Mouse (Mus musculus): ENCODE measurements at regions not wholly inside any gene's neighbourhood (a gene's known extent, or its start where the extent isn't known, plus 50 kb on each side); places are given as distances from the start of the nearest gene placed in this dataset.

DNA sequence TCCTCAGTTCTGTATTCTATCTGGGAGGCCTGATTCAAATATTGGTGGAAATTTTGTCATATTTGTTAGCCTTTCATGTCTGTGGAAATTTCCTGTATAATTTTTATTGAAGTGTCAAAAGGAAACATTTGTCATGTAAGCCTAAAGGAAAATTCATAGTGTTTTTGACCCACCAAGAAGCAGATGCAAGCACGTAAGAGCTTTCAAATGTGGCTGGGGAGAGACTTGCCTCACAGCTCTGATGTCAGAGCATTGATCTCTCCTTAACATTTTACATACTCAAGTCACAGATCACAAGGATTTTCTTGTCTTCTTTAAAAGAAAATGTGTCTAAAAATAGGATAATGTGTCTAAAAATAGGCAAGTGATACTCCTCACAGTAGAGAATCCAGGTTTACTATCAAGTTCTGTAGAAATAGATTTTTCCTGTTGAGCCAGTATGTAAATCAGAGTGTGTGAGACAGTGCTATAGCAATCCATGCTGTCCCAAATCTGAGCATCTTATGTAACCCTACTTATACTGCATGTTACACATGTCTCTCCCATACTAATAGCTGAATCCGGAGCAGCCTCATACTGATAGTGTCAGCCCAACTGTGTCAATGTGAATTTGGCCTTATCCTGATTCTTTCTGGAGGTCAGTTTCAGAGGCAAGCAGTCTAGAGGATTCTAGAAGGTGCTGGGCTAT, 110.0 kb upstream of the Runx1 start:
- Histone ChIP-seq H3K27ac (replicated peaks; ENCODE audit: low read depth, low read length) (no peak overlapping the region), H3K27me3 (ENCODE audit: control insufficient read depth, insufficient read depth, low read length) (no peaks in the 10 kb centered on the region), H3K9ac (replicated peaks; ENCODE audit: low read length) (no peak overlapping the region), H3K4me1 (ENCODE audit: control insufficient read depth, insufficient read depth, low read length) (no peaks in the 10 kb centered on the region), H3K4me3 (ENCODE audit: low read depth, low read length) (no peak overlapping the region), H3K4me2 (ENCODE audit: low read depth, low read length) (no peak overlapping the region), H3K36me3 (replicated peaks; ENCODE audit: control insufficient read depth, insufficient read depth, low read depth, low read length) (no peaks in the 10 kb centered on the region), H3K9me3 (replicated peaks; ENCODE audit: control insufficient read depth, low read length) (no peaks in the 10 kb centered on the region)
- 76% methylated on average over 2 of the region's 2 CpGs for WGBS
- ATAC-seq (replicated peaks; ENCODE audit: insufficient number of reproducible peaks, low FRiP score, low TSS enrichment, low read depth) (no peak), DNase-seq (ENCODE audit: low spot score) (no peak)

DNA sequence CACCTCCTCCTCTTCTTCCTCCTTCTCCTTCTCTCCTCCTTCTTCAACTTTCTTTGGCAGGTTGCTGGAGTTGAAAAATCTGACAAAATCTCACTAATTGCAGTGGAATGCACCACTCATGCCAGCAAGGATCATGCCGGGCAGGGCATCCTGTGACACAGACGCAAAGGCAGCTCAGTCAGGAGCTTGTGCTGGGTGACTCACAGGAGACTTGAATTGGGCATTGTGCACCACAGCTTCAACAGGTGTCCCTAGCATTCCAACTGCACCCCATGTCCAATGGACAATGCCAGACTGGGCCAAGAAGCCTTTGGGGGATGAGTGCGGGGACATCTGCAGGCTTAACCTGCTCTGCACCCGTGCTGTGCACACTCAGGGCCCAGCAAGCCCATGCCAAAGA, 104.2 kb upstream of the Runx1 start:
- H3K4me3 ChIP-seq (ENCODE audit: low read depth, low read length): no peak overlapping the region
- DNase-seq (ENCODE audit: low spot score) (no peak), ATAC-seq (replicated peaks; ENCODE audit: insufficient number of reproducible peaks, low FRiP score, low TSS enrichment, low read depth) (no peak)
- H3K9me3 ChIP-seq (replicated peaks; ENCODE audit: control insufficient read depth, low read length): no peaks in the 10 kb centered on the region
- no peaks in the 10 kb centered on the region for H3K4me1 ChIP-seq (ENCODE audit: control insufficient read depth, insufficient read depth, low read length)
- no peak overlapping the region for H3K4me2 ChIP-seq (ENCODE audit: low read depth, low read length)
- 81% methylated on average over 4 of the region's 4 CpGs for WGBS
- no peaks in the 10 kb centered on the region for H3K27me3 ChIP-seq (ENCODE audit: control insufficient read depth, insufficient read depth, low read length)
- H3K36me3 ChIP-seq (replicated peaks; ENCODE audit: control insufficient read depth, insufficient read depth, low read depth, low read length): no peaks in the 10 kb centered on the region
- no peak overlapping the region for H3K27ac ChIP-seq (replicated peaks; ENCODE audit: low read depth, low read length)
- H3K9ac ChIP-seq (replicated peaks; ENCODE audit: low read length): no peak overlapping the region

- Histone ChIP-seq H3K4me3 (ENCODE audit: low read depth, low read length) (no peak overlapping the region), H3K9me3 (replicated peaks; ENCODE audit: control insufficient read depth, low read length) (no peaks in the 10 kb centered on the region), H3K36me3 (replicated peaks; ENCODE audit: control insufficient read depth, insufficient read depth, low read depth, low read length) (no peaks in the 10 kb centered on the region), H3K27ac (replicated peaks; ENCODE audit: low read depth, low read length) (no peak overlapping the region), H3K4me1 (ENCODE audit: control insufficient read depth, insufficient read depth, low read length) (no peaks in the 10 kb centered on the region), H3K27me3 (ENCODE audit: control insufficient read depth, insufficient read depth, low read length) (no peaks in the 10 kb centered on the region), H3K4me2 (ENCODE audit: low read depth, low read length) (no peak overlapping the region), H3K9ac (replicated peaks; ENCODE audit: low read length) (no peak overlapping the region)
- 40% methylated on average over 7 of the region's 7 CpGs for WGBS
- ATAC-seq (replicated peaks; ENCODE audit: insufficient number of reproducible peaks, low FRiP score, low TSS enrichment, low read depth) (peak; percentile 87), DNase-seq (ENCODE audit: low spot score) (peak; percentile 80)
Observed at GRCm38 (mm10) chr16:92928201-92928600, 102.3 kb upstream of the Runx1 start.

GRCm38 (mm10) chr16:92927662-92928061, 101.7 kb upstream of the Runx1 start:
- 20% methylated on average over 2 of the region's 2 CpGs for whole genome bisulfite sequencing
- ATAC-seq (replicated peaks; ENCODE audit: insufficient number of reproducible peaks, low FRiP score, low TSS enrichment, low read depth): 0 out of 2 replicates have a peak, but pooled peaks have one; percentile 52
- peak; percentile 57 for DNase-seq (ENCODE audit: low spot score)

GRCm38 (mm10) chr16:92926853-92927252, 100.9 kb upstream of the Runx1 start:
- H3K9ac ChIP-seq (replicated peaks; ENCODE audit: low read length): no peak overlapping the region
- 82% methylated on average over 5 of the region's 5 CpGs for WGBS
- no peak for DNase-seq (ENCODE audit: low spot score)
- H3K4me1 ChIP-seq (ENCODE audit: control insufficient read depth, insufficient read depth, low read length): no peaks in the 10 kb centered on the region
- no peaks in the 10 kb centered on the region for H3K9me3 ChIP-seq (replicated peaks; ENCODE audit: control insufficient read depth, low read length)
- ATAC-seq (replicated peaks; ENCODE audit: insufficient number of reproducible peaks, low FRiP score, low TSS enrichment, low read depth): no peak
- no peak overlapping the region for H3K27ac ChIP-seq (replicated peaks; ENCODE audit: low read depth, low read length)
- H3K4me2 ChIP-seq (ENCODE audit: low read depth, low read length): no peak overlapping the region
- no peaks in the 10 kb centered on the region for H3K27me3 ChIP-seq (ENCODE audit: control insufficient read depth, insufficient read depth, low read length)
- H3K36me3 ChIP-seq (replicated peaks; ENCODE audit: control insufficient read depth, insufficient read depth, low read depth, low read length): no peaks in the 10 kb centered on the region
- no peak overlapping the region for H3K4me3 ChIP-seq (ENCODE audit: low read depth, low read length)

More at GRCm38 (mm10) chr16:92927662-92928061, 101.7 kb upstream of the Runx1 start:
- H3K9ac ChIP-seq (replicated peaks; ENCODE audit: low read length): no peak overlapping the region
- H3K27ac ChIP-seq (replicated peaks; ENCODE audit: low read depth, low read length): no peak overlapping the region
- H3K4me1 ChIP-seq (ENCODE audit: control insufficient read depth, insufficient read depth, low read length): no peaks in the 10 kb centered on the region
- no peaks in the 10 kb centered on the region for H3K36me3 ChIP-seq (replicated peaks; ENCODE audit: control insufficient read depth, insufficient read depth, low read depth, low read length)
- H3K9me3 ChIP-seq (replicated peaks; ENCODE audit: control insufficient read depth, low read length): no peaks in the 10 kb centered on the region
- H3K4me2 ChIP-seq (ENCODE audit: low read depth, low read length): no peak overlapping the region
- H3K4me3 ChIP-seq (ENCODE audit: low read depth, low read length): no peak overlapping the region
- H3K27me3 ChIP-seq (ENCODE audit: control insufficient read depth, insufficient read depth, low read length): no peaks in the 10 kb centered on the region

GRCm38 (mm10) chr16:92920947-92921346, 95.0 kb upstream of the Runx1 start:
- Histone ChIP-seq H3K4me3 (ENCODE audit: low read depth, low read length) (no peak overlapping the region), H3K4me2 (ENCODE audit: low read depth, low read length) (no peak overlapping the region), H3K27me3 (ENCODE audit: control insufficient read depth, insufficient read depth, low read length) (no peaks in the 10 kb centered on the region), H3K27ac (replicated peaks; ENCODE audit: low read depth, low read length) (no peak overlapping the region), H3K36me3 (replicated peaks; ENCODE audit: control insufficient read depth, insufficient read depth, low read depth, low read length) (no peaks in the 10 kb centered on the region), H3K9ac (replicated peaks; ENCODE audit: low read length) (no peak overlapping the region), H3K4me1 (ENCODE audit: control insufficient read depth, insufficient read depth, low read length) (no peaks in the 10 kb centered on the region), H3K9me3 (replicated peaks; ENCODE audit: control insufficient read depth, low read length) (no peaks in the 10 kb centered on the region)
- ATAC-seq (replicated peaks; ENCODE audit: insufficient number of reproducible peaks, low FRiP score, low TSS enrichment, low read depth) (no peak), DNase-seq (ENCODE audit: low spot score) (no peak)
- WGBS: 77% methylated on average over 4 of the region's 4 CpGs

- H3K9ac ChIP-seq (replicated peaks; ENCODE audit: low read length): no peak overlapping the region
- H3K4me2 ChIP-seq (ENCODE audit: low read depth, low read length): no peak overlapping the region
- 78% methylated on average over 2 of the region's 2 CpGs for WGBS
- ATAC-seq (replicated peaks; ENCODE audit: insufficient number of reproducible peaks, low FRiP score, low TSS enrichment, low read depth) (no peak), DNase-seq (ENCODE audit: low spot score) (no peak)
- no peaks in the 10 kb centered on the region for H3K27me3 ChIP-seq (ENCODE audit: control insufficient read depth, insufficient read depth, low read length)
- H3K9me3 ChIP-seq (replicated peaks; ENCODE audit: control insufficient read depth, low read length): no peaks in the 10 kb centered on the region
- H3K4me3 ChIP-seq (ENCODE audit: low read depth, low read length): no peak overlapping the region
- no peaks in the 10 kb centered on the region for H3K4me1 ChIP-seq (ENCODE audit: control insufficient read depth, insufficient read depth, low read length)
- H3K27ac ChIP-seq (replicated peaks; ENCODE audit: low read depth, low read length): no peak overlapping the region
- no peaks in the 10 kb centered on the region for H3K36me3 ChIP-seq (replicated peaks; ENCODE audit: control insufficient read depth, insufficient read depth, low read depth, low read length)
Observed at GRCm38 (mm10) chr16:92917356-92917755, 91.4 kb upstream of the Runx1 start.

DNA sequence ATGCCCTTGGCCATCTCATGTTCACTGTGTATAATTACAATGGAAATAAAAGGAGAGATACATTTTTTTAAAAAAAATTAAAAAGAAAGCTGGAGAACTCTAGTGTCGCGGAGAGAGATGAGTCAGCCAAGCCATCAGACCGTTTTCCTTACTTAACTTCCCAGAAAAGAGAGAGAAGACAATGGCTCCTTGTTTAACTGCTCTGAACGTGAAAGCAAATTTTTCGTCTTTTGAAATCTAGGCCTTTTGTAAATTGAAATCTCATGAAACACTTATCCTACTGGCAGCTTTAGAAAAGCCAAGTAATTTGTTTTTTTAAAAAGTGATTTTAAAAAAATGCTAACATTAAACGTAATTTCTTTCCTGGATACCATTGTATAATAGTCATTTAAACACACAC, 89.7 kb upstream of the Runx1 start:
- no peaks in the 10 kb centered on the region for H3K27me3 ChIP-seq (ENCODE audit: control insufficient read depth, insufficient read depth, low read length)
- H3K4me3 ChIP-seq (ENCODE audit: low read depth, low read length): no peak overlapping the region
- DNase-seq (ENCODE audit: low spot score): no peak
- H3K36me3 ChIP-seq (replicated peaks; ENCODE audit: control insufficient read depth, insufficient read depth, low read depth, low read length): no peaks in the 10 kb centered on the region
- no peaks in the 10 kb centered on the region for H3K9me3 ChIP-seq (replicated peaks; ENCODE audit: control insufficient read depth, low read length)
- no peak overlapping the region for H3K9ac ChIP-seq (replicated peaks; ENCODE audit: low read length)
- no peaks in the 10 kb centered on the region for H3K4me1 ChIP-seq (ENCODE audit: control insufficient read depth, insufficient read depth, low read length)
- no peak overlapping the region for H3K4me2 ChIP-seq (ENCODE audit: low read depth, low read length)
- 50% methylated on average over 6 of the region's 6 CpGs for WGBS
- H3K27ac ChIP-seq (replicated peaks; ENCODE audit: low read depth, low read length): no peak overlapping the region
- no peak for ATAC-seq (replicated peaks; ENCODE audit: insufficient number of reproducible peaks, low FRiP score, low TSS enrichment, low read depth)
